In the genomic region with DNA sequence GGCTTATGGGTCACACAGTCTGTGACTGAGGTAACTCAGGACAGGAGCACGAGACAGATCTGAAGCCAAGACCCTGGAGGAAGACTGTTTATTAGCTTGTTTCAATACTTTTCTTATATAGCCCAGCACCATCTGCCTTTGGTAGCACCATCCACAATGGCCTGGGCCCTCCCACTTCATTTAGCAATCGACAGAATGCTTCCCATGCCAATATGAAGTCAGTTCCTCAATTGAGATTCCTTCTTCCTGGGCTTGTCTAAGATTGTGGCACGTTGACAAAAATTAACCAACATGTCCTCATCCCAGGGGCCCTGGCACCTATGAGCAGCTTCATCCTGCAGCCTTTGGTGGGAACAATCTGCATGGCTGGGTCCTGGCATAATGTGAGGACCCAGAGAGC, we compare ENCODE assay signal across 18 mouse cellular contexts.
"Had no signal": no experiment of that assay in that cellular context is flagged by ENCODE, and none has a peak within 500 bp of the region (broad histone marks: within the 10 kb centered on the region; RNA-seq: fewer than 3 reads in every experiment).

No protein-coding gene starts in this region.

- H3K9me3 ChIP-seq: liver, embryonic 15.5 days; lung, embryonic 15.5 days; midbrain, embryonic 10.5 days; midbrain, embryonic 12.5 days; neural tube, embryonic 12.5 days had no signal

- H3K4me3 ChIP-seq: liver, embryonic 15.5 days; lung, embryonic 15.5 days; midbrain, embryonic 10.5 days; midbrain, embryonic 12.5 days; neural tube, embryonic 12.5 days had no signal

- H3K36me3 ChIP-seq: liver, embryonic 15.5 days; lung, embryonic 15.5 days; midbrain, embryonic 10.5 days; midbrain, embryonic 12.5 days; neural tube, embryonic 12.5 days had no signal

- H3K27me3 ChIP-seq: liver, embryonic 15.5 days; lung, embryonic 15.5 days; midbrain, embryonic 12.5 days; neural tube, embryonic 12.5 days had no signal

- DNase-seq: liver, postnatal 0 days; lung, adult 2 months; lung, postnatal 14 days; lung, postnatal 36 days; midbrain, embryonic 14.5 days; right cerebral cortex, postnatal 25 days; right cerebral cortex, postnatal 4 days; spleen, adult 18-20 months; thymus, adult 18-20 months; thymus, postnatal 14 days; thymus, postnatal 36 days had no signal

- H3K4me1 ChIP-seq: liver, embryonic 15.5 days; lung, embryonic 15.5 days; midbrain, embryonic 10.5 days; midbrain, embryonic 12.5 days had no signal

- ATAC-seq: liver, postnatal 0 days; lung, postnatal 0 days; midbrain, embryonic 16.5 days had no signal

- H3K27ac ChIP-seq: liver, embryonic 15.5 days; lung, embryonic 15.5 days; midbrain, embryonic 10.5 days; midbrain, embryonic 12.5 days; neural tube, embryonic 12.5 days had no signal

- H3K9ac ChIP-seq: liver, embryonic 15.5 days; liver, postnatal 0 days; lung, embryonic 15.5 days; midbrain, embryonic 12.5 days; neural tube, embryonic 12.5 days had no signal

- H3K4me2 ChIP-seq: liver, embryonic 15.5 days; lung, embryonic 15.5 days; midbrain, embryonic 12.5 days; neural tube, embryonic 12.5 days had no signal
